23 mouse cellular contexts compared by ENCODE assay signal in genomic region chr10:99423406-99423805, GRCm38 (mm10).
A peak's percentile ranks its signal among the peaks of the same experiment; 100 is the strongest.
DNase-seq lines count a peak whose midpoint lies in the region; ATAC-seq and TF ChIP-seq lines count a peak whose summit lies in the region.
"Had no signal": no experiment of that assay in that cellular context is flagged by ENCODE, and none has a peak within 500 bp of the region (broad histone marks: within the 10 kb centered on the region; RNA-seq: fewer than 3 reads in every experiment).

No protein-coding gene starts in this region.

- TF ChIP-seq POLR2A in lung, adult 2 months (IDR thresholded peaks at IDR 0.05; ENCODE audit: borderline replicate concordance, extremely low read depth, low read depth, low read length) = no peak

- no peak overlapping the region for H3K9ac ChIP-seq in kidney, embryonic 16.5 days (replicated peaks; ENCODE audit: low read length)
- H3K9ac ChIP-seq in lung, postnatal 0 days (replicated peaks; ENCODE audit: low read depth) = no peak overlapping the region
- no peak overlapping the region for H3K9ac ChIP-seq in forebrain, embryonic 13.5 days
- H3K9ac ChIP-seq: hindbrain, embryonic 12.5 days; liver, embryonic 13.5 days; neural tube, embryonic 13.5 days had no signal

- no peak for ATAC-seq in kidney, embryonic 16.5 days (ENCODE audit: low FRiP score, low TSS enrichment)
- peak; percentile 71 for ATAC-seq in lung, postnatal 0 days
- no peak for ATAC-seq in forebrain, embryonic 13.5 days
- ATAC-seq: activated CD4-positive, CD25-positive, alpha-beta regulatory T cell, adult 4 months; CD4-positive, CD25-positive, alpha-beta regulatory T cell, adult 4 months; intestine, postnatal 0 days; midbrain, embryonic 16.5 days had no signal

- H3K9me3 ChIP-seq in kidney, embryonic 16.5 days (ENCODE audit: low read length) = no peaks in the 10 kb centered on the region
- H3K9me3 ChIP-seq in lung, postnatal 0 days (ENCODE audit: low read length) = no peaks in the 10 kb centered on the region
- 0 out of 2 replicates have a peak, but pooled peaks cover 3% of the 10 kb centered on the region for H3K9me3 ChIP-seq in forebrain, embryonic 13.5 days (replicated peaks)
- H3K9me3 ChIP-seq: embryonic facial prominence, embryonic 10.5 days; forebrain, embryonic 10.5 days; hindbrain, embryonic 12.5 days; liver, embryonic 13.5 days; neural tube, embryonic 13.5 days had no signal

- no peaks in the 10 kb centered on the region for H3K4me1 ChIP-seq in kidney, embryonic 16.5 days (ENCODE audit: insufficient read depth, low read length)
- H3K4me1 ChIP-seq in lung, postnatal 0 days (ENCODE audit: insufficient read depth, low read depth, low read length) = no peaks in the 10 kb centered on the region
- H3K4me1 ChIP-seq in lung, adult 2 months (ENCODE audit: control insufficient read depth, insufficient read depth, low read length) = no peaks in the 10 kb centered on the region
- H3K4me1 ChIP-seq in forebrain, embryonic 13.5 days = peaks cover 9% of the 10 kb centered on the region
- H3K4me1 ChIP-seq: liver, embryonic 13.5 days; neural tube, embryonic 13.5 days had no signal

- 85% methylated on average over 5 of the region's 5 CpGs for WGBS in kidney, embryonic 16.5 days
- 72% methylated on average over 5 of the region's 5 CpGs for WGBS in lung, postnatal 0 days
- WGBS in lung, adult 2 months = 66% methylated on average over 5 of the region's 5 CpGs
- 94% methylated on average over 5 of the region's 5 CpGs for WGBS in forebrain, embryonic 13.5 days

- H3K4me2 ChIP-seq in kidney, embryonic 16.5 days (replicated peaks; ENCODE audit: low read depth, low read length) = no peak overlapping the region
- no peak overlapping the region for H3K4me2 ChIP-seq in lung, postnatal 0 days (replicated peaks; ENCODE audit: low read depth, low read length)
- no peak overlapping the region for H3K4me2 ChIP-seq in forebrain, embryonic 13.5 days
- H3K4me2 ChIP-seq: hindbrain, embryonic 12.5 days; liver, embryonic 13.5 days; neural tube, embryonic 13.5 days had no signal

- no peak overlapping the region for H3K27ac ChIP-seq in kidney, embryonic 16.5 days (ENCODE audit: low read length)
- H3K27ac ChIP-seq in lung, postnatal 0 days (ENCODE audit: low read length) = no peak overlapping the region
- H3K27ac ChIP-seq in forebrain, embryonic 13.5 days = no peak overlapping the region
- H3K27ac ChIP-seq: embryonic facial prominence, embryonic 10.5 days; forebrain, embryonic 10.5 days; heart, adult 2 months; hindbrain, embryonic 12.5 days; liver, embryonic 13.5 days; macrophage; neural tube, embryonic 13.5 days had no signal

- DNase-seq in kidney, adult 9 months = peak; percentile 55
- peak; percentile 66 for DNase-seq in lung, postnatal 0 days (ENCODE audit: low spot score)
- no peak for DNase-seq in lung, adult 2 months
- peak; percentile 68 for DNase-seq in Muller cell, postnatal 12 days (ENCODE audit: inconsistent ontology term)
- peak; percentile 32 for DNase-seq in lung, postnatal 25 days (ENCODE audit: low spot score)
- DNase-seq in left cerebral cortex, adult 8-10 months (ENCODE audit: low spot score in 2 of 2) = no peak
- DNase-seq: cerebellum, adult 11 months; cerebellum, postnatal 10 days; gastrocnemius, postnatal 25 days; heart, adult 2 months; liver, embryonic 13.5 days had no signal

- H3K27me3 ChIP-seq in kidney, embryonic 16.5 days (ENCODE audit: insufficient read depth, low read length) = no peaks in the 10 kb centered on the region
- H3K27me3 ChIP-seq in lung, postnatal 0 days (replicated peaks; ENCODE audit: insufficient read depth, low read length) = no peaks in the 10 kb centered on the region
- no peaks in the 10 kb centered on the region for H3K27me3 ChIP-seq in forebrain, embryonic 13.5 days
- H3K27me3 ChIP-seq: hindbrain, embryonic 12.5 days; liver, embryonic 13.5 days; neural tube, embryonic 13.5 days had no signal

- TF ChIP-seq EP300 in lung, postnatal 0 days (IDR thresholded peaks at IDR 0.05) = peak; percentile 94

- TF ChIP-seq CTCF in lung, postnatal 0 days (IDR thresholded peaks at IDR 0.05) = peak; percentile 4; the same call in 1 of the 2 replicates
- TF ChIP-seq CTCF in lung, adult 2 months (IDR thresholded peaks at IDR 0.05; ENCODE audit: insufficient read depth, low read length) = no peak

- no peaks in the 10 kb centered on the region for H3K36me3 ChIP-seq in kidney, embryonic 16.5 days (ENCODE audit: insufficient read depth, low read length)
- no peaks in the 10 kb centered on the region for H3K36me3 ChIP-seq in lung, postnatal 0 days (ENCODE audit: insufficient read depth, low read length)
- H3K36me3 ChIP-seq in forebrain, embryonic 13.5 days (ENCODE audit: poor library complexity, severe bottlenecking) = no peaks in the 10 kb centered on the region
- H3K36me3 ChIP-seq: embryonic facial prominence, embryonic 10.5 days; forebrain, embryonic 10.5 days; hindbrain, embryonic 12.5 days; liver, embryonic 13.5 days; neural tube, embryonic 13.5 days had no signal

- no peak overlapping the region for H3K4me3 ChIP-seq in kidney, embryonic 16.5 days (ENCODE audit: low read length)
- no peak overlapping the region for H3K4me3 ChIP-seq in lung, postnatal 0 days (ENCODE audit: low read depth, low read length)
- H3K4me3 ChIP-seq in lung, adult 2 months (replicated peaks; ENCODE audit: extremely low read depth, low read depth, low read length) = no peak overlapping the region
- no peak overlapping the region for H3K4me3 ChIP-seq in forebrain, embryonic 13.5 days
- H3K4me3 ChIP-seq: embryonic facial prominence, embryonic 10.5 days; forebrain, embryonic 10.5 days; heart, adult 2 months; hindbrain, embryonic 12.5 days; liver, embryonic 13.5 days; myocyte; neural tube, embryonic 13.5 days had no signal

Comparison
In these comparisons a context has a peak if more than half of its experiments do, and no peak if none do; other contexts are left out.
1. DNase-seq: peak in kidney, adult 9 months (single experiment), lung, postnatal 0 days (single experiment), Muller cell, postnatal 12 days (single experiment) and lung, postnatal 25 days (single experiment); none in lung, adult 2 months (single experiment) and left cerebral cortex, adult 8-10 months (0 of 2).